Mouse (Mus musculus) myocyte (in vitro differentiated cells): Measurements from ENCODE around the gene Tbc1d32. TPM values are rescaled to one million over a fixed set of nuclear protein-coding genes. Genes with fewer than 3 reads are reported as not detected.

Experiments
- H3K27me3 ChIP-seq: one replicate; pipeline ENCODE4 v1.6.1; 2011; ENCODE audit not compliant: control insufficient read depth, insufficient read depth, insufficient read length
- H3K36me3 ChIP-seq: one replicate; pipeline ENCODE4 v1.6.1; 2011; ENCODE audit not compliant: control insufficient read depth, insufficient read depth
- H3K4me2 ChIP-seq: one replicate; pipeline ENCODE4 v1.6.1; 2011; ENCODE audit warnings: low read depth, control low read depth
- H3K4me3 ChIP-seq: one replicate; pipeline ENCODE4 v1.5.1; 2011; ENCODE audit warnings: mild to moderate bottlenecking, control low read depth, moderate library complexity
- H3K79me2 ChIP-seq: one replicate; pipeline ENCODE4 v1.6.1; 2011; ENCODE audit not compliant: control insufficient read depth, insufficient read depth
- H3ac ChIP-seq: one replicate; pipeline ENCODE4 v1.6.1; 2011; ENCODE audit not compliant: control insufficient read depth, insufficient read length
- CEBPB ChIP-seq: IDR thresholded peaks from 2 replicates; pipeline ENCODE4 v1.6.1; 2011; ENCODE audit warnings: mild to moderate bottlenecking, moderate library complexity; ENCODE audit not compliant: poor library complexity, insufficient read depth, severe bottlenecking
- E2F4 ChIP-seq: IDR thresholded peaks from one replicate; pipeline ENCODE4 v1.6.1; 2011; ENCODE audit warnings: mild to moderate bottlenecking, control low read depth, moderate library complexity; ENCODE audit not compliant: insufficient read depth
- MAX ChIP-seq: IDR thresholded peaks from one replicate; pipeline ENCODE4 v1.6.1; 2011; ENCODE audit warnings: low read depth, mild to moderate bottlenecking, control low read depth
- MYOD1 ChIP-seq, 3 experiments: IDR thresholded peaks; one replicate each; pipeline ENCODE4 v1.6.1; 2011; ENCODE audit warnings: control low read depth in 2 of 3, low read depth in 2 of 3, mild to moderate bottlenecking in 2 of 3, moderate library complexity in 1 of 3; ENCODE audit not compliant: insufficient read length in 2 of 3, control insufficient read depth in 1 of 3
- MYOG ChIP-seq, 3 experiments: IDR thresholded peaks; one replicate each; pipeline ENCODE4 v1.6.1; 2011; ENCODE audit warnings: control low read depth in 2 of 3, low read depth in 2 of 3, mild to moderate bottlenecking in 2 of 3; ENCODE audit not compliant: insufficient read length in 2 of 3, control insufficient read depth in 1 of 3, insufficient read depth in 1 of 3
- POLR2A ChIP-seq: IDR thresholded peaks from one replicate; pipeline ENCODE4 v1.6.1; 2011; ENCODE audit warnings: low read depth, mild to moderate bottlenecking, control low read depth, moderate library complexity; ENCODE audit not compliant: insufficient read length
- POLR2AphosphoS2 ChIP-seq: IDR thresholded peaks from one replicate; pipeline ENCODE4 v1.6.1; 2011; ENCODE audit warnings: low read depth, control low read depth; ENCODE audit not compliant: insufficient read length
- REST ChIP-seq: IDR thresholded peaks from one replicate; pipeline ENCODE4 v1.6.1; 2011; ENCODE audit warnings: mild to moderate bottlenecking, control low read depth, moderate library complexity; ENCODE audit not compliant: insufficient read depth, insufficient read length
- SRF ChIP-seq: IDR thresholded peaks from one replicate; pipeline ENCODE4 v1.6.1; 2011; ENCODE audit warnings: low read depth; ENCODE audit not compliant: control insufficient read depth, insufficient read length
- TCF12 ChIP-seq: IDR thresholded peaks from one replicate; pipeline ENCODE4 v1.6.1; 2011; ENCODE audit warnings: mild to moderate bottlenecking, control low read depth; ENCODE audit not compliant: poor library complexity, insufficient read depth, severe bottlenecking
- TCF3 ChIP-seq: IDR thresholded peaks from one replicate; pipeline ENCODE4 v1.6.1; 2011; ENCODE audit warnings: low read depth, control low read depth; ENCODE audit not compliant: insufficient read length
- USF1 ChIP-seq: IDR thresholded peaks from one replicate; pipeline ENCODE4 v1.6.1; 2011; ENCODE audit warnings: low read depth, mild to moderate bottlenecking, control low read depth, moderate library complexity
- polyA plus RNA-seq: library from polyadenylated mRNA; unstranded; fragments of >200 nt; fragmentation: generic; extraction: Trizol; gene quantifications from one replicate; pipeline ENCODE4 v1.2.1, GENCODE M21; 2012; ENCODE audit warnings: missing spikeins

Gene Tbc1d32
- polyA plus RNA-seq, result 1.0 TPM

DNA sequence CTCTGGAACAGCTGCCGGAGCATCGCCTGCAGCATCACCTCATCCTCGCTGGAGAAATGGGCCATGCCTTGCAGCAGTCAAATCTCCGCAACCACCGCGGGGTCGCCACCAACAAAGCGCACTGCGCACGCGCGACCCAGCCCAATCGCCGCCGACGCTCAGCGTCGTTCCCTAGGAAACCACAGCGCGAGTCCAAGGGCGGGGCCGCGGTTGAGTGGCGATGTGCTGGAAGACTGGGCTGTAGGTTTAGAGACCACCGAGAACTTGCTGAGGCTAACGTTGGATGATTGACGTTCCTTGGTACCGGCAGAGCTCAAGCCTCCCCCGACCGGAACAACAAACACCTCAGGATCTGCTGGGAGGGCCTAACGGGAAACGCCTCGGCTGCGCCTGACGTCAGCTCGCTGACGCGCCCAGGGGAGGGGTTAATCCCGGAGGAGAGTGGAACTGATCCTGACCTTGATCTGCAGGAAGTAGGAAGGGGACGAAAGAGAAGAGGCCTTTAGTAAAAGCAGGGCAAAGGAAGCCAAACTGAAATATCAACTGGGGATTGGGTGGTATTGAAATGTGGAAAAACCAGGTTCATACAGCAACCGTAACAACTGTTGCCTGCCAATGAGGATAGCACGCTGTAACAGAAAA, at the start of gene Tbc1d32:
Gene Tbc1d32, minus strand, starts transcription at position 122 of the 642 bp plus-strand sequence.
- Histone ChIP-seq H3K36me3 (no peaks in the 10 kb centered on the region), H3K79me2 (no peaks in the 10 kb centered on the region), H3ac (peak within 1 kb of the TSS; percentile 3), H3K27me3 (no peaks in the 10 kb centered on the region), H3K4me2 (peak within 1 kb of the TSS; percentile 75), H3K4me3 (peak within 1 kb of the TSS; percentile 39)
- TF ChIP-seq POLR2AphosphoS2 (peak; percentile 82), MYOD1 (IDR thresholded peaks at IDR 0.05; ENCODE audit: control insufficient read depth in 1 of 3, insufficient read length in 2 of 3, low read depth in 2 of 3) (peak in 1 of 3 experiments; percentile 5), TCF12 (no peak), REST (no peak), POLR2A (peak; percentile 82), E2F4 (no peak), MYOG (IDR thresholded peaks at IDR 0.05; ENCODE audit: control insufficient read depth in 1 of 3, insufficient read depth in 1 of 3, insufficient read length in 2 of 3, low read depth in 2 of 3) (peak in 2 of 3 experiments; percentile 25 to 27), TCF3 (no peak), USF1 (no peak), MAX (no peak), CEBPB (no peak), SRF (peak; percentile 31)

- H3K79me2 ChIP-seq, result no peaks in the 10 kb centered on the region
- no peak for TF ChIP-seq POLR2A
- no peak for TF ChIP-seq TCF3
- TF ChIP-seq USF1, result no peak
- TF ChIP-seq CEBPB, result no peak
- TF ChIP-seq MYOD1 (IDR thresholded peaks at IDR 0.05; ENCODE audit: control insufficient read depth in 1 of 3, insufficient read length in 2 of 3, low read depth in 2 of 3), result no peak
- TF ChIP-seq POLR2AphosphoS2, result no peak
Measured at GRCm38 (mm10) chr10:56227771-56228275, 666 bp downstream of the Tbc1d32 start.

GRCm38 (mm10) chr10:56215797-56216196, 12.7 kb downstream of the Tbc1d32 start:
- TF ChIP-seq MAX (no peak), MYOD1 (IDR thresholded peaks at IDR 0.05; ENCODE audit: control insufficient read depth in 1 of 3, insufficient read length in 2 of 3, low read depth in 2 of 3) (no peak), POLR2AphosphoS2 (no peak), USF1 (no peak), POLR2A (no peak), E2F4 (no peak), REST (no peak), TCF3 (no peak), MYOG (IDR thresholded peaks at IDR 0.05; ENCODE audit: control insufficient read depth in 1 of 3, insufficient read depth in 1 of 3, insufficient read length in 2 of 3, low read depth in 2 of 3) (no peak), TCF12 (no peak), CEBPB (no peak), SRF (no peak)
- no peaks in the 10 kb centered on the region for H3K27me3 ChIP-seq
- H3K79me2 ChIP-seq, result no peaks in the 10 kb centered on the region
- H3K36me3 ChIP-seq, result no peaks in the 10 kb centered on the region
- H3ac ChIP-seq, result no peak overlapping the region
- no peak overlapping the region for H3K4me2 ChIP-seq
- H3K4me3 ChIP-seq, result no peak overlapping the region

More at GRCm38 (mm10) chr10:56227771-56228275, 666 bp downstream of the Tbc1d32 start:
- H3K4me3 ChIP-seq, result peak overlapping the region; percentile 39
- H3K27me3 ChIP-seq, result no peaks in the 10 kb centered on the region
- no peak overlapping the region for H3ac ChIP-seq
- no peaks in the 10 kb centered on the region for H3K36me3 ChIP-seq
- peak overlapping the region; percentile 75 for H3K4me2 ChIP-seq

- no peak overlapping the region for H3K4me3 ChIP-seq
- H3K27me3 ChIP-seq, result no peaks in the 10 kb centered on the region
- no peaks in the 10 kb centered on the region for H3K79me2 ChIP-seq
- no peak for TF ChIP-seq TCF3
- no peak for TF ChIP-seq POLR2A
- TF ChIP-seq USF1, result no peak
- no peak for TF ChIP-seq POLR2AphosphoS2
- TF ChIP-seq TCF12, result no peak
- TF ChIP-seq E2F4, result no peak
- no peak for TF ChIP-seq MAX
- no peak for TF ChIP-seq MYOG (IDR thresholded peaks at IDR 0.05; ENCODE audit: control insufficient read depth in 1 of 3, insufficient read depth in 1 of 3, insufficient read length in 2 of 3, low read depth in 2 of 3)
- TF ChIP-seq REST, result no peak
- no peak for TF ChIP-seq SRF
- TF ChIP-seq CEBPB, result no peak
- TF ChIP-seq MYOD1 (IDR thresholded peaks at IDR 0.05; ENCODE audit: control insufficient read depth in 1 of 3, insufficient read length in 2 of 3, low read depth in 2 of 3), result no peak
- H3ac ChIP-seq, result no peak overlapping the region
- H3K36me3 ChIP-seq, result no peaks in the 10 kb centered on the region
- no peak overlapping the region for H3K4me2 ChIP-seq
Measured at GRCm38 (mm10) chr10:56210343-56210742, 18.1 kb downstream of the Tbc1d32 start.
